Mouse (Mus musculus): ENCODE measurements around the gene Farsa.

DNA sequence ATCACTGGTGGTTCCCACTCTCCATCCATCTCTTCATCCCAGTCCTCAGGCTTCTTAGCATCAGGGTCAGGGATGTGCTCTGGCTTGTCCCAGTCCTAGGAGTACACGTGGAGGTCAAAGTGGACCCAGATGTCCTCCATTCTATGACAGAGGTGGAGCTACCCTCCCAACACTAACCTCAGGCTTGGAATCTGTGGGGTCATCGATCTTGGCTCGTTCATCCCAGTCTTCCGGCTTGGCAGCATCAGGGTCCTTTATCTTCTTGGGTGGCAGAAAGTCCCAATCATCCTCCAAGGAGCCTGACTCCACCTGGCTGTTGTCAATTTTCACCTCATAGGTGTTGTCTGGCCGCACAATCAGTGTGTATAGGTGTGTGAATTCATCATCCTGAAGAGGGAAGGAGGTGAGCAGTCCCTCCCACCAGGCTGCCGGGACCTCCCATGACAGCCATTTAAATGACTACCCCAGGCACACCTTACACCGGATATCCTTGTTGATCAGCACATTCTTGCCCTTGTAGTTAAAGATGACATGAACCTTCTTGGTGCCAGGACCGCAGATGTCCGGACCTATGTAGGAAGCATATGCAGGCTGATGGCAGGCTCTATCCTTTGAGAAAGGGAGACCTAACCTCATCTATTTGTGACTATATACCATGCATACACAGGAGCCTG lies 12.3 kb upstream of the Farsa start:
- TF ChIP-seq CTCF (IDR thresholded peaks at IDR 0.05; ENCODE audit: low read depth, low read length) (no peak), GATA1 (IDR thresholded peaks at IDR 0.05; ENCODE audit: borderline replicate concordance, low read length) (no peak), TAL1 (conservative IDR thresholded peaks at IDR 0.05; ENCODE audit: low read depth, low read length) (no peak), POLR2AphosphoS5 (IDR thresholded peaks at IDR 0.05; ENCODE audit: insufficient replicate concordance, low read depth, low read length) (peak; percentile 85; the same call in 1 of the 2 replicates)
